Mouse (Mus musculus) forebrain, embryonic 10.5 days (tissue): ENCODE measurements around the gene Sp6. TPM values are rescaled to one million over a fixed set of nuclear protein-coding genes. Genes with fewer than 3 reads are reported as not detected.

Experiments used
- DNase-seq: peaks from one replicate; pipeline ENCODE4 v3.0.0-alpha.2; 2017; ENCODE audit warnings: low spot score; ENCODE audit errors: extremely low spot score
- H3K27ac ChIP-seq: fragments of 300-500 bp; sonication (generic); 2 replicates; pipeline ENCODE4 v1.5.1; 2016; ENCODE audit warnings: mild to moderate bottlenecking
- H3K27me3 ChIP-seq: fragments of 300-500 bp; sonication (generic); 2 replicates; pipeline ENCODE4 v1.6.1; 2016; ENCODE audit warnings: mild to moderate bottlenecking; ENCODE audit not compliant: poor library complexity, severe bottlenecking
- H3K36me3 ChIP-seq: fragments of 300-500 bp; sonication (generic); replicated peaks from 2 replicates; pipeline ENCODE4 v1.6.1; 2016; ENCODE audit warnings: mild to moderate bottlenecking, moderate library complexity
- H3K4me1 ChIP-seq: fragments of 300-500 bp; sonication (generic); 2 replicates; pipeline ENCODE4 v1.6.1; 2016
- H3K4me3 ChIP-seq: fragments of 300-500 bp; sonication (generic); 2 replicates; pipeline ENCODE4 v1.5.1; 2016; ENCODE audit warnings: mild to moderate bottlenecking, moderate library complexity
- H3K9me3 ChIP-seq: fragments of 300-500 bp; sonication (generic); 2 replicates; pipeline ENCODE4 v1.6.1; 2016; ENCODE audit warnings: mild to moderate bottlenecking, moderate library complexity
- WGBS: fragments of 180-500 bp; shearing (Covaris S2); methylation state at CpG from one replicate; pipeline ENCODE4 v1.1.7; 2016; 5-methylcytosine and 5-hydroxymethylcytosine counted together
- polyA plus RNA-seq: library from polyadenylated mRNA; unstranded; fragments of >200 nt; fragmentation: Nextera tagmentation; extraction: Ambion mirVana; gene quantifications from 2 replicates; pipeline ENCODE4 v1.2.1, GENCODE M21; 2016

Gene Sp6
- polyA plus RNA-seq, 1 experiment from 2014 or later, result 1.8 TPM

- Histone ChIP-seq H3K36me3 (peaks cover 33% of the 10 kb centered on the region), H3K27ac (no peak overlapping the region), H3K4me1 (peaks cover 24% of the 10 kb centered on the region), H3K9me3 (no peaks in the 10 kb centered on the region), H3K27me3 (no peaks in the 10 kb centered on the region), H3K4me3 (no peak overlapping the region)
- WGBS, result 93% methylated on average over 4 of the region's 4 CpGs
- DNase-seq, result no peak
These were observed 20.6 kb downstream of the Sp6 start for GRCm38 (mm10) chr11:97033781-97034180.

GRCm38 (mm10) chr11:97036141-97036540 is 22.9 kb downstream of the Sp6 start:
- Histone ChIP-seq H3K9me3 (no peaks in the 10 kb centered on the region), H3K4me1 (peaks cover 12% of the 10 kb centered on the region), H3K27ac (no peak overlapping the region), H3K27me3 (no peaks in the 10 kb centered on the region), H3K4me3 (no peak overlapping the region), H3K36me3 (peaks cover 33% of the 10 kb centered on the region)
- WGBS, result 80% methylated on average over 5 of the region's 5 CpGs
- DNase-seq, result no peak

DNA sequence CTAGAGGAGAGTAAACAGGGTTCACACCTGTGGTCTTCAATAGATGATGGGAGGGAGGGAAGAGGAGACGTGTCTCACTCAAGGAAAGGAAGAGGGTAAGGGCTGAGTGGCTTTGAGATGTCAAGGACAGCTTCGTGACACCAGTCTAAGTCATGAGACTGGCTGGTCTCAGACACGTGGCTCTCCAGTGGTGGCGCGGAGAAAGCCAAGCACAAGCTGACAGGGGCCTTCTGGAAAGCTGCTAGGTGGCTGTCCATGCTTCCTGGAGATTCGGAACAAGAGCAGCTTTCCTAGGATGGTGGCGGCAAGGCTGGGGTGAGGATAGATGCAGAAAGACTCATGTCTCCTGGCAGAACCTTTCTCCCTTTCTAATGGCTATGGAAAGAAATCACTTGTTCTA is 25.7 kb downstream of the Sp6 start:
- Histone ChIP-seq H3K9me3 (no peaks in the 10 kb centered on the region), H3K4me3 (no peak overlapping the region), H3K27ac (no peak overlapping the region), H3K4me1 (peaks cover 22% of the 10 kb centered on the region), H3K36me3 (peaks cover 21% of the 10 kb centered on the region), H3K27me3 (no peaks in the 10 kb centered on the region)
- 69% methylated on average over 7 of the region's 7 CpGs for WGBS
- DNase-seq, result no peak

DNA sequence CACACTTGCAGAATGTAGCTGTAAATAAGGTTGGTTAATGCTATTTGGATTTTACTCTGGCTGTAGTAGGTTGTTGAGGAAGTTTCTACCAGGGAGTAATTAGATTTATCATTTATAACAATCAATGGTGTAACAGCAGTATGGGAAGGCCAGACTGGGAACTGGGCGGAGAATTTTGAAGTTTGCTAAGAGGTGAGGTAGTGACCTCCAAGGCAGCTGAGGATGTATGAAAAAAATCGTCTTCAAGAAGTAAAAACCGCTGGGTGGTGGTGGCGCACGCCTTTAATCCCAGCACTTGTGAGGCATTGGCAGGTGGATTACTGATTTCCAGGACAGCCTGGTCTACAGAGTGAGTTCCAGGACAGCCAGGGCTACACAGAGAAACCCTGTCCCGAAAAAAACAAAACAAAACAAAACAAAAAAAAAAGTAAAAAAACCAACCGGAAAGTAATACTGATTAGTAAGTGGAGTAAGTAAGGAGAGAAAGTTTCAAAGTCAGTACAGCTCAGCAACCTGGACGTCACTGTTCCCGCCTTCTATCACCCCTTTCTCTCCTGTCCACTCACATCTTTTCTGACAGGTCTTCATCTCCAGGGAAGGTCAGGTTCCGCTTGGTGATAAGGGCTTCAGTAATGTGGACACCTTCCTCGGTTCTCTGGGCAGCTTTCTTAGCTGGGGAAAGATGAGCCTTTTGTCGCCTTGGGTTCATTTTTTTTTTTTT is 27.3 kb downstream of the Sp6 start:
- WGBS, result 53% methylated on average over 12 of the region's 12 CpGs
- peaks cover 22% of the 10 kb centered on the region for H3K4me1 ChIP-seq
- H3K27ac ChIP-seq, result peak overlapping the region; percentile 88; the same call in 1 of the 2 replicates
- H3K36me3 ChIP-seq, result peaks cover 25% of the 10 kb centered on the region
- no peaks in the 10 kb centered on the region for H3K27me3 ChIP-seq
- DNase-seq, result no peak
- no peaks in the 10 kb centered on the region; the same call in 1 of the 2 replicates for H3K9me3 ChIP-seq
- peak overlapping the region; percentile 83 for H3K4me3 ChIP-seq

DNA sequence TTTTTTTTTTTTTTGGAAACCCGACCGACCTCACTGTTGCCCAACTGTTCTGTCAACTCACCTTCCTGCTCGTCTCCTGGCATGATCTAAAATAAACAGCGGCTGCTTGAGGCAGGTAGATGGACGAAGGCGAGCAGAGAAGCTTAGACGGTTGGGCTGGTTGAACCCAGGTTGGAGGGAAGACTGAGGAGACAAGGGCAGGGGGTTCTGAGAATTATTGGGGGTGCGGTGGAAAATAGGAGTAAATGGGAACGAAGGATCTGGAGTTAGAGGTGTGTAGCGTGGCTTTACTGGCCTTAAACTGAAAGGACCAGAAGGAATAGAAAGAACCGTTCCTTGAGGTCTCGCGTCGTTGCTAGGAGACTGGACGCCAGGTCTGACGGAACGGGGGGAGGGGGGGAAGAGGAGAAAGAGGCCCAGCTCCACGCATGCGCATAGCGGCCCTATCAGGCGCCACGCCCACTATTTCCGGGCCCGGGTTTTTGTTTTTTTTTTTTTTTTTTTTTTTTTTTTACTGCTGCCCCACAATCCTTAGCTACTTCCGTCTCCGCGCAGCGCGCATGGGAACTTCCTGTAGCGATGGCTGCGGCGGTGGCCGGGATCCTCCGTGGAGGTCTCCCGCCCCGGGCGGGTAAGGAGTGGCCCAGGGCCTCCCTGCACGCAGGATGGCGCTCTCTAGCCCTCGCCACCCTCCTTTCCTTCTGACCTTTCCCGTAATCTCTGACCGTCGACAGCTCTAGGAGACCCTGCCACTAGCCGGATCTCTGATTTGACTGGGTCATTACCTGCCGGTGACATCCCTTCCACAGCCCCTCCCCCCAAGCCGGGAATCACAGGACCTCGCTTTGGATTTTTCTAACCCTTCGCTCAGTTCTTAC is 28.1 kb downstream of the Sp6 start, which contains the start of the genes Lrrc46 and Mrpl10:
Lrrc46 (minus strand) TSS at position 386 of the 878 bp plus-strand sequence.
Mrpl10 (plus strand) TSS at position 539 of the 878 bp plus-strand sequence.
- DNase-seq, result peak; percentile 91
- no peaks in the 10 kb centered on the region; the same call in 1 of the 2 replicates for H3K9me3 ChIP-seq
- peak within 1 kb of the TSS; percentile 83 for H3K4me3 ChIP-seq
- H3K36me3 ChIP-seq, result peaks cover 27% of the 10 kb centered on the region
- H3K27ac ChIP-seq, result peak within 1 kb of the TSS; percentile 88
- no peaks in the 10 kb centered on the region for H3K27me3 ChIP-seq
- H3K4me1 ChIP-seq, result peaks cover 22% of the 10 kb centered on the region
- WGBS, result under 1% methylated on average over 48 of the region's 48 CpGs

- Histone ChIP-seq H3K36me3 (peaks cover 49% of the 10 kb centered on the region), H3K27ac (no peak overlapping the region), H3K4me3 (no peak overlapping the region), H3K4me1 (peaks cover 25% of the 10 kb centered on the region), H3K9me3 (no peaks in the 10 kb centered on the region; the same call in 1 of the 2 replicates), H3K27me3 (no peaks in the 10 kb centered on the region)
- WGBS, result 96% methylated on average over 8 of the region's 8 CpGs
- no peak for DNase-seq
These were observed 31.7 kb downstream of the Sp6 start for GRCm38 (mm10) chr11:97044902-97045301.

DNA sequence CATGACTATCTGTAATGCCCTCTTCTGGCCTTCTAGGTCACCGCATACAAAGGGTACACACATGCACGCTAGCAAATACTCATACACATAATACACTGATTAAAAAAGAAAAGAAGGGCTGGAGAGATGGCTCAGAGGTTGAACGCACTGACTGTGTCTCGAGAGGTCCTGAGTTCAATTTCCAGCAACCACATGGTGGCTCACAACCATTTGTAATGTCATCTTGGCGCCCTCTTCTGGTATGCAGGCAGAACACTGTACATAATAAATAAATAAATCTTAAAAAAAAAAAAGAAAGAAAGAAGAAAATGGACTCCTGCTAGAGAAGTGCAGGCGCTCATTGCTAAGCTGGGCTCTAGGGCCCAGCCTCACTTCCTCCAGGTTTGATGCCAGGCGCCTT is 32.7 kb downstream of the Sp6 start:
- no peak for DNase-seq
- Histone ChIP-seq H3K4me3 (no peak overlapping the region), H3K36me3 (peaks cover 49% of the 10 kb centered on the region), H3K9me3 (no peaks in the 10 kb centered on the region; the same call in 1 of the 2 replicates), H3K27me3 (no peaks in the 10 kb centered on the region), H3K27ac (no peak overlapping the region), H3K4me1 (peaks cover 29% of the 10 kb centered on the region)
- 79% methylated on average over 7 of the region's 7 CpGs for WGBS

GRCm38 (mm10) chr11:97048090-97048650 is 35.0 kb downstream of the Sp6 start:
- Histone ChIP-seq H3K27ac (no peak overlapping the region), H3K4me1 (peaks cover 30% of the 10 kb centered on the region), H3K27me3 (no peaks in the 10 kb centered on the region), H3K9me3 (no peaks in the 10 kb centered on the region; the same call in 1 of the 2 replicates), H3K4me3 (no peak overlapping the region), H3K36me3 (peaks cover 56% of the 10 kb centered on the region)
- no peak for DNase-seq
- WGBS, result 93% methylated on average over 8 of the region's 8 CpGs

GRCm38 (mm10) chr11:97049492-97050085 is 36.4 kb downstream of the Sp6 start:
- Histone ChIP-seq H3K4me3 (no peak overlapping the region), H3K36me3 (peaks cover 53% of the 10 kb centered on the region), H3K4me1 (peaks cover 30% of the 10 kb centered on the region), H3K9me3 (no peaks in the 10 kb centered on the region; the same call in 1 of the 2 replicates), H3K27ac (no peak overlapping the region), H3K27me3 (no peaks in the 10 kb centered on the region)
- DNase-seq, result no peak
- 76% methylated on average over 6 of the region's 6 CpGs for WGBS

DNA sequence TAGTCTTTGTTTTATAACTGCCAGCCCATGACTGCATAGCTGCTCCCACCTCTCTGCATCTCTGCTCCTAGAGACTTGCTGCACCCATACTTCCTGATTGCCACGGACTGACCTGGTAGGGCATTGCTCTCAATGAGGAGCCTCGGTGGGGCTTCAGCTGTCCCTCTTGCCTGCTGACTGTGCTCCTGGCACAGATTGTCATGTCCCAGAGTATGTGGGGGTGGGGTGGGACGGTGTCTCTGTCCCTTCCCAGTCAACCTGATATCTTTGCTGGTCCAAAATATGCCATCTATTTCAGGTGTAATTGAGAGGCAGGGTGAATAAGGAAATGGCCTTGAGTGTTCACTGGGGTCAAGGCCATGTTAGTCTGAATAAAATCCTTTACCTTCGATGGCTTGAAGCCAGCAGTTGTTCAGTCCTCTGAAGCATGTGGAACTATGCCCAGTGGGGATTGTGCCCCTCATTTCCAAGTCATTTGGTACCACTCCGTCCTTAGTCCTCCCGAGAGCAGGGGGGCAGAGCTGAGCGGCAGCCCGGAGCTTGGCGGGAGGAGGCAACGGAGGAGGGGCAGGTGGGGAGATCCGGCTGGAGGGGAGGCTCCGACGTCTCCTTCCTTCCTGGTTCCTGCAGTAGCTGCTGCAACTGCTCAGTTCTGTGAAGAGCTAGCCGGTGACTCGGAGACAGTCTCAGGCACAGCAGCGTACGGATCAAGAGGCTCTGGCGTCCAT is 37.2 kb downstream of the Sp6 start, which contains the start of gene Osbpl7:
Osbpl7 (plus strand) TSS at position 413 of the 728 bp plus-strand sequence.
- Histone ChIP-seq H3K36me3 (peaks cover 53% of the 10 kb centered on the region), H3K27ac (peak within 1 kb of the TSS; percentile 77), H3K9me3 (no peaks in the 10 kb centered on the region; the same call in 1 of the 2 replicates), H3K27me3 (no peaks in the 10 kb centered on the region), H3K4me1 (peaks cover 30% of the 10 kb centered on the region), H3K4me3 (peak within 1 kb of the TSS; percentile 64)
- DNase-seq, result peak; percentile 67
- 10% methylated on average over 18 of the region's 18 CpGs for WGBS

- WGBS, result 31% methylated on average over 13 of the region's 13 CpGs
- Histone ChIP-seq H3K9me3 (no peaks in the 10 kb centered on the region), H3K4me3 (peak overlapping the region; percentile 64), H3K36me3 (peaks cover 55% of the 10 kb centered on the region), H3K27ac (peak overlapping the region; percentile 77), H3K4me1 (peaks cover 30% of the 10 kb centered on the region), H3K27me3 (no peaks in the 10 kb centered on the region)
- no peak for DNase-seq
These were observed 37.9 kb downstream of the Sp6 start for GRCm38 (mm10) chr11:97050944-97051586.
